Mouse (Mus musculus) myocyte (in vitro differentiated cells): ENCODE measurements around the gene Mast4. TPM values are rescaled to one million over a fixed set of nuclear protein-coding genes. Genes with fewer than 3 reads are reported as not detected.

Source experiments
- H3K27me3 ChIP-seq: one replicate; pipeline ENCODE4 v1.6.1; 2011; ENCODE audit not compliant: control insufficient read depth, insufficient read depth, insufficient read length
- H3K36me3 ChIP-seq: one replicate; pipeline ENCODE4 v1.6.1; 2011; ENCODE audit not compliant: control insufficient read depth, insufficient read depth
- H3K4me2 ChIP-seq: one replicate; pipeline ENCODE4 v1.6.1; 2011; ENCODE audit warnings: low read depth, control low read depth
- H3K4me3 ChIP-seq: one replicate; pipeline ENCODE4 v1.5.1; 2011; ENCODE audit warnings: mild to moderate bottlenecking, control low read depth, moderate library complexity
- H3K79me2 ChIP-seq: one replicate; pipeline ENCODE4 v1.6.1; 2011; ENCODE audit not compliant: control insufficient read depth, insufficient read depth
- H3ac ChIP-seq: one replicate; pipeline ENCODE4 v1.6.1; 2011; ENCODE audit not compliant: control insufficient read depth, insufficient read length
- CEBPB ChIP-seq: IDR thresholded peaks from 2 replicates; pipeline ENCODE4 v1.6.1; 2011; ENCODE audit warnings: mild to moderate bottlenecking, moderate library complexity; ENCODE audit not compliant: poor library complexity, insufficient read depth, severe bottlenecking
- E2F4 ChIP-seq: IDR thresholded peaks from one replicate; pipeline ENCODE4 v1.6.1; 2011; ENCODE audit warnings: mild to moderate bottlenecking, control low read depth, moderate library complexity; ENCODE audit not compliant: insufficient read depth
- MAX ChIP-seq: IDR thresholded peaks from one replicate; pipeline ENCODE4 v1.6.1; 2011; ENCODE audit warnings: low read depth, mild to moderate bottlenecking, control low read depth
- MYOD1 ChIP-seq, 3 experiments: IDR thresholded peaks; one replicate each; pipeline ENCODE4 v1.6.1; 2011; ENCODE audit warnings: control low read depth in 2 of 3, low read depth in 2 of 3, mild to moderate bottlenecking in 2 of 3, moderate library complexity in 1 of 3; ENCODE audit not compliant: insufficient read length in 2 of 3, control insufficient read depth in 1 of 3
- MYOG ChIP-seq, 3 experiments: IDR thresholded peaks; one replicate each; pipeline ENCODE4 v1.6.1; 2011; ENCODE audit warnings: control low read depth in 2 of 3, low read depth in 2 of 3, mild to moderate bottlenecking in 2 of 3; ENCODE audit not compliant: insufficient read length in 2 of 3, control insufficient read depth in 1 of 3, insufficient read depth in 1 of 3
- POLR2A ChIP-seq: IDR thresholded peaks from one replicate; pipeline ENCODE4 v1.6.1; 2011; ENCODE audit warnings: low read depth, mild to moderate bottlenecking, control low read depth, moderate library complexity; ENCODE audit not compliant: insufficient read length
- POLR2AphosphoS2 ChIP-seq: IDR thresholded peaks from one replicate; pipeline ENCODE4 v1.6.1; 2011; ENCODE audit warnings: low read depth, control low read depth; ENCODE audit not compliant: insufficient read length
- REST ChIP-seq: IDR thresholded peaks from one replicate; pipeline ENCODE4 v1.6.1; 2011; ENCODE audit warnings: mild to moderate bottlenecking, control low read depth, moderate library complexity; ENCODE audit not compliant: insufficient read depth, insufficient read length
- SRF ChIP-seq: IDR thresholded peaks from one replicate; pipeline ENCODE4 v1.6.1; 2011; ENCODE audit warnings: low read depth; ENCODE audit not compliant: control insufficient read depth, insufficient read length
- TCF12 ChIP-seq: IDR thresholded peaks from one replicate; pipeline ENCODE4 v1.6.1; 2011; ENCODE audit warnings: mild to moderate bottlenecking, control low read depth; ENCODE audit not compliant: poor library complexity, insufficient read depth, severe bottlenecking
- TCF3 ChIP-seq: IDR thresholded peaks from one replicate; pipeline ENCODE4 v1.6.1; 2011; ENCODE audit warnings: low read depth, control low read depth; ENCODE audit not compliant: insufficient read length
- USF1 ChIP-seq: IDR thresholded peaks from one replicate; pipeline ENCODE4 v1.6.1; 2011; ENCODE audit warnings: low read depth, mild to moderate bottlenecking, control low read depth, moderate library complexity
- polyA plus RNA-seq: library from polyadenylated mRNA; unstranded; fragments of >200 nt; fragmentation: generic; extraction: Trizol; gene quantifications from one replicate; pipeline ENCODE4 v1.2.1, GENCODE M21; 2012; ENCODE audit warnings: missing spikeins

The Mast4 gene
- polyA plus RNA-seq, 1 experiment, result 15.0 TPM

GRCm38 (mm10) chr13:103294424-103294823 is 39.9 kb downstream of the Mast4 start:
- Histone ChIP-seq H3K79me2 (peaks cover 65% of the 10 kb centered on the region), H3ac (no peak overlapping the region), H3K36me3 (no peaks in the 10 kb centered on the region), H3K4me2 (no peak overlapping the region), H3K4me3 (no peak overlapping the region), H3K27me3 (no peaks in the 10 kb centered on the region)
- TF ChIP-seq E2F4 (no peak), TCF3 (no peak), SRF (no peak), MAX (no peak)

DNA sequence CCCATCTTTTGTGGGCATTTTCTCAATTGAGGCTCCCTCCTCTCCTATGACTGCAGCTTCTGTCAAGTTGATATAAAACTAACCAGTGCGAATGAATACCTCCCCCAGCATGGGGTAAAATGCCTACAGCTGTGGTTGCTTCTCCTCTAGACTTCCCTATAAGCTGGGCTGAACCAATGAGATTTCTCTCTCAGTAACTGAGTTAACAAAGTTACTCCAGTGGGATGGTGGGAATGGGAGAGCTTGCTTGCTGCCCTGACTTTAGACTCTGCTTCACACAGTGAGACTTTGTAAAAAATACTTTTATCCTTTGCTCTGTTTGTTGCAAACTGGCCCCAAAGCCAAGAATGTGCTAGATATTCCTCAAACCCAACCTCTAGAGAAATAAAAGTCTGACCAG is 41.2 kb downstream of the Mast4 start:
- no peak overlapping the region for H3K4me2 ChIP-seq
- no peak overlapping the region for H3K4me3 ChIP-seq
- H3K36me3 ChIP-seq, result no peaks in the 10 kb centered on the region
- no peak for TF ChIP-seq REST
- TF ChIP-seq SRF, result no peak
- TF ChIP-seq TCF12, result no peak
- no peak for TF ChIP-seq POLR2A
- TF ChIP-seq TCF3, result no peak
- no peak for TF ChIP-seq E2F4
- TF ChIP-seq MYOD1 (IDR thresholded peaks at IDR 0.05; ENCODE audit: control insufficient read depth in 1 of 3, insufficient read length in 2 of 3, low read depth in 2 of 3), result no peak
- peaks cover 66% of the 10 kb centered on the region for H3K79me2 ChIP-seq
- H3ac ChIP-seq, result no peak overlapping the region
- no peaks in the 10 kb centered on the region for H3K27me3 ChIP-seq

DNA sequence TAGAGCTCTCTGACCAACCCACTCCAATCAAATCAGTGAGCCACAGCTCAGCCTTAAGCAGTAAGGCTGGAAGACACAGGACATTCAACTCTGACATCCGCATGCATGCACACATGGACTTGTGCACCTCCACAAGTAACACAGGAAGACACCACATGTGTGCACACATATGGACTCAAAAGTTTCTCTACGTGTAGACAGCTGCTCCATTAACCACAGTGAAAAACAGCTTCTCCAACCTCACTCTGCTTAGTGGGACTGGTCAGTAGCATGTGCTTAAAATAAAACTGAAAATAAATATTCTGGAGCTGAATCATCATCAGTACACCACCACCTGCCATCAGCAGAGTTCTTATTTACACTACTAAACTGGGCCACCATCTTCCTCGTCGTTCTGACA is 43.2 kb downstream of the Mast4 start:
- no peaks in the 10 kb centered on the region for H3K36me3 ChIP-seq
- H3K27me3 ChIP-seq, result no peaks in the 10 kb centered on the region
- no peak for TF ChIP-seq POLR2AphosphoS2
- TF ChIP-seq CEBPB, result no peak
- peak; percentile 13 to 82 (median 76) for TF ChIP-seq MYOG (IDR thresholded peaks at IDR 0.05; ENCODE audit: control insufficient read depth in 1 of 3, insufficient read depth in 1 of 3, insufficient read length in 2 of 3, low read depth in 2 of 3)
- no peak for TF ChIP-seq E2F4
- peak; percentile 65 to 79 (median 77) for TF ChIP-seq MYOD1 (IDR thresholded peaks at IDR 0.05; ENCODE audit: control insufficient read depth in 1 of 3, insufficient read length in 2 of 3, low read depth in 2 of 3)
- no peak for TF ChIP-seq POLR2A
- TF ChIP-seq TCF12, result peak; percentile 40
- TF ChIP-seq SRF, result no peak
- TF ChIP-seq TCF3, result peak; percentile 6
- TF ChIP-seq USF1, result no peak
- no peak for TF ChIP-seq MAX
- no peak for TF ChIP-seq REST
- H3ac ChIP-seq, result no peak overlapping the region
- peak overlapping the region; percentile 65 for H3K4me2 ChIP-seq
- no peak overlapping the region for H3K4me3 ChIP-seq
- H3K79me2 ChIP-seq, result peaks cover 57% of the 10 kb centered on the region

DNA sequence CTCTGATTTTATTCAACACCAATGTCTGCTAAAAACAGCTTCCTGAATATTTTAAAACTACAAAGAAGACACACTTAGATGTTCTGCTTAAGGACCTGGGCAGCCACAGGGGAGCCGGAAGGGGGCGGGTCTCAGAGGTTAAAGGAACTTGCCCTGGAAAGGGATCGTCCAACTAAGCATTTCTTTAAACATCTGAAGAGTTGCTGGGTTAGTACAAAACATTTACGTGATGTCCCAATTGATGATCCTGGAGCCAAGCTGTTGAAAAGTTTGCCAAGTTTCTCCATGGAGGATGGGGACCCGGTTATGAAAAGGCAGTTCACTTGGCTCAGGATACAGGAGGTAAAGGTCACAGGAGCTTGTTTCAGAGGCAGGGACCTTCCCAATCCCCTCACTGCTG is 48.5 kb downstream of the Mast4 start:
- no peak overlapping the region for H3K4me2 ChIP-seq
- H3K79me2 ChIP-seq, result peaks cover 57% of the 10 kb centered on the region
- no peaks in the 10 kb centered on the region for H3K27me3 ChIP-seq
- no peak overlapping the region for H3ac ChIP-seq
- no peaks in the 10 kb centered on the region for H3K36me3 ChIP-seq
- no peak overlapping the region for H3K4me3 ChIP-seq
- no peak for TF ChIP-seq MYOG (IDR thresholded peaks at IDR 0.05; ENCODE audit: control insufficient read depth in 1 of 3, insufficient read depth in 1 of 3, insufficient read length in 2 of 3, low read depth in 2 of 3)
- TF ChIP-seq CEBPB, result no peak

DNA sequence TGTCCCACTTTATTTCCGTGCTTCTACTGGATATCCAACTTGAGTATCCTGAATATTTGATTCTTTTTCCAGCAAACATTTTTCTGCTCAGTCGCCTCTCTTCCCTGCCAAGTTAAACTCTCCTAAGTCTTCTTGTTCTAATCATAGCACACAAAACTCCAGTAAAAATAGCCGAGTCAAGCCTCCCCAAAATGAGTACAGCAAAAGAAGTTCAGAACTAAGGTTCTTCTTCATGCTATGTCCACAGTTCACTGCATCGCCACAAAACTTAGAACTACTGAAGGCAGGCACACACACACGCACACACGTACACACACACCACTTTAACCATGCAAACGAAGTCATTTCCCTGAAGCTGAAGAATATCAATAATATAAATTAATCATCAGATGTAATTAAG is 49.3 kb downstream of the Mast4 start:
- no peak overlapping the region for H3K4me2 ChIP-seq
- TF ChIP-seq MYOG (IDR thresholded peaks at IDR 0.05; ENCODE audit: control insufficient read depth in 1 of 3, insufficient read depth in 1 of 3, insufficient read length in 2 of 3, low read depth in 2 of 3) (no peak), MAX (no peak), REST (no peak)
- H3K27me3 ChIP-seq, result no peaks in the 10 kb centered on the region
- H3K4me3 ChIP-seq, result no peak overlapping the region
- H3ac ChIP-seq, result no peak overlapping the region
- H3K36me3 ChIP-seq, result no peaks in the 10 kb centered on the region
- H3K79me2 ChIP-seq, result peaks cover 49% of the 10 kb centered on the region

GRCm38 (mm10) chr13:103270856-103271391 is 63.4 kb downstream of the Mast4 start:
- no peaks in the 10 kb centered on the region for H3K36me3 ChIP-seq
- no peaks in the 10 kb centered on the region for H3K27me3 ChIP-seq
- H3ac ChIP-seq, result no peak overlapping the region
- no peak overlapping the region for H3K4me3 ChIP-seq
- peaks cover 28% of the 10 kb centered on the region for H3K79me2 ChIP-seq
- TF ChIP-seq CEBPB, result no peak
- peak; percentile 23 for TF ChIP-seq SRF
- peak in 1 of 3 experiments; percentile 7 for TF ChIP-seq MYOG (IDR thresholded peaks at IDR 0.05; ENCODE audit: control insufficient read depth in 1 of 3, insufficient read depth in 1 of 3, insufficient read length in 2 of 3, low read depth in 2 of 3)
- TF ChIP-seq MYOD1 (IDR thresholded peaks at IDR 0.05; ENCODE audit: control insufficient read depth in 1 of 3, insufficient read length in 2 of 3, low read depth in 2 of 3), result peak in 1 of 3 experiments; percentile 15
- TF ChIP-seq E2F4, result no peak
- TF ChIP-seq TCF3, result no peak
- H3K4me2 ChIP-seq, result peak overlapping the region; percentile 79
